Mouse (Mus musculus) heart, postnatal 0 days (tissue): ENCODE data around the gene Timm17b. TPM values are rescaled to one million over a fixed set of nuclear protein-coding genes. Genes with fewer than 3 reads are reported as not detected.
A peak's percentile ranks its signal among the peaks of the same experiment; 100 is the strongest.

ENCODE experiments used
- ATAC-seq: fragments of 200-750 bp; cut with Nextera tagmentation; 2 replicates; pipeline ENCODE4 v1.8.0; 2017; ENCODE audit warnings: low read depth, moderate number of reproducible peaks, moderate library complexity; ENCODE audit not compliant: insufficient read depth
- DNase-seq: peaks from one replicate; pipeline ENCODE4 v3.0.0-alpha.2; 2016; ENCODE audit warnings: low spot score
- H3K27ac ChIP-seq: fragments of 300-500 bp; sonication (generic); 2 replicates; pipeline ENCODE4 v1.5.1; 2014; ENCODE audit warnings: low read depth, mild to moderate bottlenecking
- H3K27me3 ChIP-seq: fragments of 300-500 bp; sonication (generic); 2 replicates; pipeline ENCODE4 v1.6.1; 2014; ENCODE audit warnings: low read length, mixed read lengths; ENCODE audit not compliant: control insufficient read depth, insufficient read depth
- H3K36me3 ChIP-seq: fragments of 300-500 bp; sonication (generic); replicated peaks from 2 replicates; pipeline ENCODE4 v1.6.1; 2014; ENCODE audit warnings: low read length, mixed read lengths; ENCODE audit not compliant: control insufficient read depth, insufficient read depth
- H3K4me1 ChIP-seq: fragments of 300-500 bp; sonication (generic); 2 replicates; pipeline ENCODE4 v1.6.1; 2014; ENCODE audit warnings: antibody characterized with exemption; ENCODE audit not compliant: control insufficient read depth, insufficient read depth
- H3K4me2 ChIP-seq: fragments of 300-500 bp; sonication (generic); 2 replicates; pipeline ENCODE4 v1.6.1; 2014; ENCODE audit warnings: low read depth, mild to moderate bottlenecking, low read length, moderate library complexity
- H3K4me3 ChIP-seq: fragments of 300-500 bp; sonication (generic); 2 replicates; pipeline ENCODE4 v1.5.1; 2014; ENCODE audit warnings: low read depth, low read length
- H3K9ac ChIP-seq: fragments of 300-500 bp; sonication (generic); replicated peaks from 2 replicates; pipeline ENCODE4 v1.6.1; 2014; ENCODE audit warnings: low read depth, low read length, mixed read lengths
- H3K9me3 ChIP-seq: fragments of 300-500 bp; sonication (generic); replicated peaks from 2 replicates; pipeline ENCODE4 v1.6.1; 2016; ENCODE audit warnings: low read length; ENCODE audit not compliant: control insufficient read depth
- CTCF ChIP-seq: IDR thresholded peaks from 2 replicates; pipeline ENCODE4 v1.5.1; 2016; ENCODE audit warnings: antibody characterized with exemption, control low read depth, low read depth
- EP300 ChIP-seq: IDR thresholded peaks from 2 replicates; pipeline ENCODE4 v1.6.1; 2016; ENCODE audit warnings: antibody characterized with exemption, low read depth
- WGBS: fragments of 180-500 bp; shearing (Covaris S2); extraction: QIAGEN DNeasy Blood & Tissue Kit; methylation state at CpG from one replicate; pipeline ENCODE4 v1.1.7; 2014; 5-methylcytosine and 5-hydroxymethylcytosine counted together
- polyA plus RNA-seq: library from polyadenylated mRNA; unstranded; fragments of >200 nt; fragmentation: Nextera tagmentation; extraction: Ambion mirVana; gene quantifications from 2 replicates; pipeline ENCODE4 v1.2.1, GENCODE M21; 2015
- total RNA-seq: library from RNA; depleted of rRNA; stranded (reverse); fragments of >200 nt; gene quantifications from 2 replicates; pipeline ENCODE4 v1.2.3, GENCODE M21; 2014; ENCODE audit warnings: low replicate concordance; rRNA removed

The Timm17b gene
- 37.7 and 46.4 TPM in 2 replicates for total RNA-seq
- polyA plus RNA-seq = 91.3 and 99.7 TPM in 2 replicates

GRCm38 (mm10) chrX:7898880-7899874, at the start of gene Timm17b, which contains the start of gene Pqbp1:
Gene Timm17b, plus strand, starts transcription at chrX:7899357.
Gene Pqbp1, minus strand, starts transcription at chrX:7899269.
- WGBS = 15% methylated on average over 47 of the region's 62 CpGs
- ATAC-seq = peak; percentile 98
- DNase-seq = peak; percentile 89
- H3K4me3 ChIP-seq = peak within 1 kb of the TSS; percentile 67
- H3K9ac ChIP-seq = peak within 1 kb of the TSS; percentile 55
- peak within 1 kb of the TSS; percentile 69 for H3K4me2 ChIP-seq
- H3K27me3 ChIP-seq = no peaks in the 10 kb centered on the region
- H3K9me3 ChIP-seq = no peaks in the 10 kb centered on the region
- no peaks in the 10 kb centered on the region for H3K4me1 ChIP-seq
- peak within 1 kb of the TSS; percentile 88 for H3K27ac ChIP-seq
- TF ChIP-seq CTCF (no peak), EP300 (peak; percentile 48; the same call in 1 of the 2 replicates)
- H3K36me3 ChIP-seq = peaks cover 14% of the 10 kb centered on the region; the same call in 1 of the 2 replicates

- ATAC-seq = no peak
- no peaks in the 10 kb centered on the region for H3K36me3 ChIP-seq
- 35% methylated on average over 2 of the region's 2 CpGs for WGBS
- H3K27me3 ChIP-seq = no peaks in the 10 kb centered on the region
- TF ChIP-seq EP300 = no peak
- TF ChIP-seq CTCF = peak; percentile 43
- no peak overlapping the region for H3K27ac ChIP-seq
- no peak overlapping the region for H3K9ac ChIP-seq
- H3K4me1 ChIP-seq = no peaks in the 10 kb centered on the region
- H3K9me3 ChIP-seq = no peaks in the 10 kb centered on the region
- DNase-seq = no peak
- no peak overlapping the region for H3K4me2 ChIP-seq
- no peak overlapping the region for H3K4me3 ChIP-seq
Observed at GRCm38 (mm10) chrX:7854578-7854977, 44.6 kb upstream of the Timm17b start.

- ATAC-seq (no peak), DNase-seq (no peak)
- H3K9ac ChIP-seq = no peak overlapping the region
- TF ChIP-seq CTCF (no peak), EP300 (no peak)
- H3K4me1 ChIP-seq = no peaks in the 10 kb centered on the region
- H3K27me3 ChIP-seq = no peaks in the 10 kb centered on the region
- WGBS = 55% methylated on average over 3 of the region's 3 CpGs
- no peak overlapping the region for H3K4me2 ChIP-seq
- H3K36me3 ChIP-seq = no peaks in the 10 kb centered on the region
- no peak overlapping the region for H3K27ac ChIP-seq
- no peaks in the 10 kb centered on the region for H3K9me3 ChIP-seq
- H3K4me3 ChIP-seq = no peak overlapping the region
Observed at GRCm38 (mm10) chrX:7859191-7859753, 39.9 kb upstream of the Timm17b start.

GRCm38 (mm10) chrX:7863181-7863580, 36.0 kb upstream of the Timm17b start:
- WGBS = 68% methylated on average over 1 of the region's 1 CpGs
- Histone ChIP-seq H3K27ac (no peak overlapping the region), H3K27me3 (no peaks in the 10 kb centered on the region), H3K9ac (no peak overlapping the region), H3K4me2 (no peak overlapping the region), H3K9me3 (no peaks in the 10 kb centered on the region), H3K4me1 (no peaks in the 10 kb centered on the region), H3K4me3 (no peak overlapping the region), H3K36me3 (peaks cover 9% of the 10 kb centered on the region)
- ATAC-seq (no peak), DNase-seq (no peak)
- TF ChIP-seq EP300 = no peak
- TF ChIP-seq CTCF = no peak

- 73% methylated on average over 3 of the region's 3 CpGs for WGBS
- H3K27me3 ChIP-seq = no peaks in the 10 kb centered on the region
Observed at GRCm38 (mm10) chrX:7864551-7864950, 34.6 kb upstream of the Timm17b start.

More at GRCm38 (mm10) chrX:7864551-7864950, 34.6 kb upstream of the Timm17b start:
- Histone ChIP-seq H3K27ac (no peak overlapping the region), H3K9ac (no peak overlapping the region), H3K9me3 (no peaks in the 10 kb centered on the region), H3K4me2 (no peak overlapping the region), H3K4me3 (no peak overlapping the region), H3K4me1 (no peaks in the 10 kb centered on the region), H3K36me3 (peaks cover 12% of the 10 kb centered on the region)
- ATAC-seq = no peak
- no peak for DNase-seq
- TF ChIP-seq EP300 = no peak
- TF ChIP-seq CTCF = no peak
